Mouse (Mus musculus) cerebellum, postnatal 25 days (tissue): Measurements from ENCODE around the gene Vmn2r61.

Experiments
- DNase-seq, 2 experiments: peaks; one replicate each; pipeline ENCODE4 v3.0.0; 2021; ENCODE audit warnings: mixed read lengths in 2 of 2

Vmn2r61 gene

GRCm38 (mm10) chr7:42259753-42260152 is at the start of gene Vmn2r61:
Gene Vmn2r61 (plus strand): TSS chr7:42260053.
- no peak for DNase-seq
